Mouse (Mus musculus): ENCODE data around the gene Xpo5. TPM values are rescaled to one million over a fixed set of nuclear protein-coding genes. Genes with fewer than 3 reads are reported as not detected.

Xpo5 gene
- total RNA-seq, 4 experiments from 2014 or later: 70.8 to 95.4 (median 74.0) TPM

GRCm38 (mm10) chr17:46203078-46203477 lies 496 bp downstream of the Xpo5 start:
- no peak for DNase-seq

- no peak for DNase-seq
These were observed 4.1 kb downstream of the Xpo5 start for GRCm38 (mm10) chr17:46206676-46207075.

- DNase-seq: no peak
These were observed 8.0 kb downstream of the Xpo5 start for GRCm38 (mm10) chr17:46210550-46210949.

- DNase-seq: peak; percentile 75
These were observed 19.0 kb downstream of the Xpo5 start for GRCm38 (mm10) chr17:46221601-46222000.

- DNase-seq: peak; percentile 81
These were observed 25.0 kb downstream of the Xpo5 start for GRCm38 (mm10) chr17:46227576-46227975.

GRCm38 (mm10) chr17:46236067-46236466 lies 33.5 kb downstream of the Xpo5 start:
- no peak for DNase-seq

- no peak for DNase-seq
These were observed 34.5 kb downstream of the Xpo5 start for GRCm38 (mm10) chr17:46237079-46237478.

GRCm38 (mm10) chr17:46237480-46237879 lies 34.9 kb downstream of the Xpo5 start:
- peak; percentile 63 for DNase-seq

- DNase-seq: no peak
These were observed 37.0 kb downstream of the Xpo5 start for GRCm38 (mm10) chr17:46239516-46240114.

GRCm38 (mm10) chr17:46241471-46241870 lies 38.9 kb downstream of the Xpo5 start:
- DNase-seq: no peak

GRCm38 (mm10) chr17:46242274-46242673 lies 39.7 kb downstream of the Xpo5 start:
- no peak for DNase-seq

GRCm38 (mm10) chr17:46242993-46243392 lies 40.4 kb downstream of the Xpo5 start:
- DNase-seq: no peak

- DNase-seq: no peak
These were observed 41.0 kb downstream of the Xpo5 start for GRCm38 (mm10) chr17:46243624-46244023.

GRCm38 (mm10) chr17:46244579-46244978 lies 42.0 kb downstream of the Xpo5 start:
- DNase-seq: peak; percentile 85

- peak; percentile 96 for DNase-seq
These were observed 45.1 kb downstream of the Xpo5 start, which contains the start of the genes Polr1c and Yipf3 for GRCm38 (mm10) chr17:46247512-46248188. Gene Polr1c, minus strand, starts transcription at chr17:46248054. Gene Yipf3, plus strand, starts transcription at chr17:46248080.

GRCm38 (mm10) chr17:46248189-46248522 lies 45.6 kb downstream of the Xpo5 start:
- DNase-seq: no peak

- no peak for DNase-seq
These were observed 48.6 kb downstream of the Xpo5 start for GRCm38 (mm10) chr17:46251174-46251573.

GRCm38 (mm10) chr17:46252571-46253451 lies 50.2 kb downstream of the Xpo5 start:
- DNase-seq: no peak

GRCm38 (mm10) chr17:46253452-46254084 lies 51.0 kb downstream of the Xpo5 start, which contains the start of gene Lrrc73:
Gene Lrrc73, plus strand, starts transcription at chr17:46253531.
- peak; percentile 90 for DNase-seq

- DNase-seq: no peak
These were observed 51.5 kb downstream of the Xpo5 start for GRCm38 (mm10) chr17:46254106-46254505.

- DNase-seq: no peak
These were observed 52.6 kb downstream of the Xpo5 start for GRCm38 (mm10) chr17:46255147-46255546.

GRCm38 (mm10) chr17:46258279-46259053 lies 55.9 kb downstream of the Xpo5 start:
- DNase-seq: no peak
